Mouse (Mus musculus) T-helper 1 cell (primary cell): ENCODE results near the gene Mrps11.

Source experiments
- in situ Hi-C: fragments of 300-600 bp; cut with MboI, MseI; formaldehyde crosslinking; loops from one replicate; pipeline ENCODE4 v1.15.1; 2025; ENCODE audit warnings: high pct_unique_total_duplicates

The Mrps11 gene

DNA sequence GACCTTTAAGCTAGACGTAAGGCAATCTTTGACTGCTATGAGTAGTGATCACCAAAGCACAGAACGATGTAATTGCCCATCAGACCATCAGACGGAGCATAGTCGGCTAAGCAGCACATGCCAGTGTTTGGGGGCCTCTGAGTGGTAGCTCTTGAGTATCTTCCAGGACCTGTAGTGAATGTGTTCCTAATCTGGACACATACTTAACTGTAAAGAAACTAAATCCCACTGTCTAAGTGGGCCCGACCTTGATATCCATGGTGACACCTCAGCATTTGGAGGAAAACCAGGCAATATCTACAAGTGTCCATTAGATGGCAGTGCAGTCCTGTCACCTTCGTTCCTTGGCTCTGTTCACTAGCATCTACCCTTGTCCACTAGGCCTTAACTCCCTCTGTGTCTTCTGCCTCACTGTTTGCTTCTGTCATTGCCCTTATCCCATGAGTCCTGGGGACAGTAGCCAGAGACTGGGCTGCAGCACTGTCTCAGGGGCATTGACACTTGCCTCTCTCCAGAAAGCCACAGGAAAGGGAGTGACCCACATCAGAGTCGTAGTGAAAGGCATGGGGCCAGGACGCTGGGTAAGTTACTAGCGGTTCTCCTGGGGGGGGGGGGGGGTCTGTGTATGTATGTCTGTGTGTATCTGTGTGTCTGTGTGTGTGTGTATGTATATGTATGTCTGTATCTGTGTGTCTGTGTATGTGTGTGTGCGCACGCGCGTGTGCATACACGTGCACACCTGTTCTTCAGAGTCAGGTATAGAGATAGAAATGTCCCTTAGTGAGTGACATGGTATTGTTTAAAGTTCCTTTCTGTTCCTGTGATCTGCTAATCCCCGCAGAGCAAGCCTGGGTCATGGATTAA, 8.7 kb downstream of the Mrps11 start:
- in situ Hi-C loops: loop anchor here (5.0 kb wide), 1 partner anchor 101 kb away; no protein-coding TSS in a partner anchor

DNA sequence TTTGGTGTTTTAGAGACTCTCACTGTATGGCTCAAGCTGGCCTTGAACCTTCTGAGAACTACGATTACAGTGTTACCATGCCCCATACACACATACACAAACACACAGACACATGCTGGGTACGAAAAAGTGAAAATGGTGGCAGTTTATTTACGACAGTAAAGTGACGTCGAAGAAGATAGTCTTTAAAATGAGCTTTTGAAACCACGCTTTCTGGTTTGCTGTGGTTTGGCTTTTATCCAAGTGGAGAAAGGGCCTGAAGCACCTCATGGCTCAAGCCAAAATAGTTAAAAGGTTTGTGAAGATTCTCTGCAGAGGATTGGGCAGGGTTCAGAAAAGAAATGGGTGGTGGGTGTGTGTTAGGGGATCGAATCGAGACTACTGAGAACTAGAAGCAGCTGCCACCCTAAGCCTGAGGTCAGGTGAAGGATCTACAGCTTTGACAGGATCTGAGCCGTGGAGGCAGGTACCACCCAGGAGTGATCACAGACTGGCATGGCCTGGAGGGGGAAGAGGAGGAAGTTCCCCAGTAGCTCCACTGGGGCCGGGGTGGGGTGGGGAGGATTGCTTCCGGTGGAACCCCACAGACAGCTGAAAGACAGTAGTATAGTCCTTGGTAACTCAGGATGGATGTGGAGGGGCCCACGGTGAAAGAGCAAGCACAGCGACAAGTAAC, 11.1 kb downstream of the Mrps11 start:
- in situ Hi-C loops: loop anchor here (5.0 kb wide), 1 partner anchor 98 kb away; no protein-coding TSS in a partner anchor

GRCm38 (mm10) chr7:78794571-78795092, 11.7 kb downstream of the Mrps11 start:
- in situ Hi-C loops: loop anchor here (5.0 kb wide), 1 partner anchor 98 kb away; no protein-coding TSS in a partner anchor

- in situ Hi-C loops: no loop called here
These were observed 13.7 kb downstream of the Mrps11 start for GRCm38 (mm10) chr7:78796624-78797023.

- in situ Hi-C loops: no loop called here
These were observed 15.0 kb downstream of the Mrps11 start for GRCm38 (mm10) chr7:78797843-78798455.

DNA sequence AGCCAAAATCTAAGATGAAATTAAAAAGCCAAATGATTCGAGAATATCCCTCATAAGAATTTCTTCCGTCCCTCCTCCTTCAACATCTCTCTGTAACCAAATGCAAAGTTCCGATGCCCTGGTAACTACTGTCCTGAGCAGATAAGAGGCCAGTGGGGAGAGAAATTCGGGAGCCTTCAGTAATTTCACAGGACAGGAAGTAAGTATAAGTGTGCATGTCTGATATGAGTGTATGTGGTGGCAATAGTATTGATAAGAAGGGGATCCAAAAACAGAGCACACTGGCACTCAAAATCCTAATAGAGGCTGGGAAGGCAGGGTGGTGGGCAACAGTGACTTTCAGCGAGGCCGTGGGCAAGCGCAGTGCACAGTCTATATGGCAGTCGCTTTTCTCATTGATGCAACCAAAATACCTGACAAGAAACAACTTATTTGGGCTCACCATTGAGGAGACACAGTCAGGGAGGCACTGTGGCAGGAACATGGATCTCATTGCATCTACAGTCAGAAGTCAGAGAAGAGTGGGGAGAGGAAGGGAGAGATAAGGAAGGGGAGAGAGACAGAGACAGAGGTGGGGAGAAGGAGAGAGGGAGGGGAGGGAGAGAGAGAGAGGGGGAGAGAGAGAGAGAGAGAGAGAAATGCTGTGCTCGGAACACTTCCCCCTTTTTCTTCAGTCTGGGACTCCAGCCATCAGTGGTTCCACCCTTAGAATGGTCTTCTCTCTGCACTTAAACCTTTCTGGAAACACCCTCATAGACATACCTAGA, 17.0 kb downstream of the Mrps11 start:
- in situ Hi-C loops: no loop called here

DNA sequence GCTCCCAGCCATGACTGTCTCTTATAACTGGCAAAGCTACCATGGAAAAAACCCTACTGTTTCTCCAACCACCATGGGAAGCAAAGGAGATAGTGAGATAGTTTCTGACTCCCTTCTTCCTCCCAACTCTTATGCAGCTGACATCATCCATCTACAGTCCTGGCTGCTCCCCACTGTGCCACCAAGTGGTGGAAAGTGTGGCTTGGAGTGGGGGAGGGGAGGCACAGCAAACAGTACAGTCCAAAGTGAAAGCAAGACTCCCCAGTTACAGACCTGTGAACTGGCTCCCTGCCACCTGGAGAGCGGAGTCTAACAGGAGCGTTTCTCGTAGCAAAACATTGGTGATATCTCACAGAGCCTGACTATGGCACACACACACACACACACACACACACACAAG, 20.9 kb downstream of the Mrps11 start:
- in situ Hi-C loops: no loop called here

DNA sequence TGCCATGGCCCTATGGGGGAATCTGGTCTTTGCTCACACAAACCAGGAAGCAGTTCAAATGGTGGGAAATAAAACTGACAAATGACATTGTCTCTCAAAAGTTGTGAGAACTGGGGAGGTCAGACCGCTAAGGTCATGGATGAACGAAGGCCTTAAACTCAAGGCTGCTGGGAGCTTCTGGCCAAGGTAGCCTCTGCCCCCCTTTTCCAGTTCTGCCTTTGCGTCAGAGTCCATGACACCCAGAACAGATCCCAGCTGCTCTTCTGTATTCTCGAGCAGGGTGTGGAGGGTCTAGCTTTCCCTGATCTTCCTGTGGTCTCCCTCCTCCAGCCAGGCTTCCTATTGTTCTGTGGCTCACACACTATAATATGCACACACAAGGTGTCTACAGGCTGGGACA, 24.3 kb downstream of the Mrps11 start:
- in situ Hi-C loops: loop anchor here (5.0 kb wide), 1 partner anchor 275 kb away; no protein-coding TSS in a partner anchor

GRCm38 (mm10) chr7:78813791-78814190, 30.9 kb downstream of the Mrps11 start:
- in situ Hi-C loops: no loop called here

- in situ Hi-C loops: no loop called here
These were observed 31.8 kb downstream of the Mrps11 start for GRCm38 (mm10) chr7:78814766-78815165.

DNA sequence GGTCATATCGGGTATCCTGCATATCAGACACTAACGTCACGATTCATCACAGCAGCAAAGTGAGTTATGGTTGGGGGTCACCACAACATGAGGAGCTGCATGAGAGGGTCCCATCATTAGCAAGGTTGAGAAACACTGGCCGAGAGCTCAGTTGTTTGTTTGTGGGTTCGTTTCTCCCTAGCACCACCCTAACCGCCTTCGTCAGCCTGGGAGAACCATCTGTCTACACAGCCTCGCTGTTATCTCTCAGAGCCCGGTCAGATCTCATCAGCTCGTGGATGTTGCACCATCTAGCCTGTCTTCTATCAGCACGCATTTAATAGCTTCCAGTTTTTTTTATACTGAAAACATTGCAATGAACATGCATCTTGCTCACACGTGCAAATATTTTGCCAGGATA, 35.4 kb downstream of the Mrps11 start:
- in situ Hi-C loops: no loop called here

DNA sequence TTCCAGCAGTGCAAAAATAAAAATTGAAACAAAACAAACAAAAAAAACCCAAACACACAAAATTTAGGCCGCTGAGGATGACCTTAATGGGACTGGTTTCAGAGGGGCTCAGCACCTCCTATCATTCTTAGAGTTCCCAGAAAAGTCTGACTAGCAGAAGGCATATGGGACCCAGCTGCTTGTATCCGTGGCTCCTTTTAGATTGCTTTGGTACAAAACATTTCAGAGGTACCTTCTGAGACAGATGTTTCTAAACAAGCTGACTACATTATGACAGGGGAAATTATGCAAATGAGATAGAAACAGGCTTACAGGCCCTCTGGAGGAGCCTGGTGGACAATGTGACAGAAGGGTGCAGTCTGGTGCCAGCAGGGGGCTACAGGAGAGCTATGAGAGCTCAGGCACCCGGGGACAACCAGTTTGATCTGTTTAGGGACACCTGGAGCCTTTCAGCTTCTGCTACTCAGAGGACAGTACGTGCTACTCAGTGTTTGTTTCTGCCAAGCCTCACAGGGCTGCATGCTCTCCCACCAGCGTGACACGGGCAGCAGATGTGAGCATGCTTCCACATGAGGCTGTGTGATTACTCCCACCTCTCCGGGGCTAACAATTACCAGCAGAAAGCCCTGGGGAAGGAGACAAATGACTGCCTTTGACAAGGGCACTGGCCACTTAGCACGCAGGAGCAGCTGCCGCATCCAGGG, 43.9 kb downstream of the Mrps11 start:
- in situ Hi-C loops: loop anchor here (25.0 kb wide), 1 partner anchor 1690 kb away; no protein-coding TSS in a partner anchor

DNA sequence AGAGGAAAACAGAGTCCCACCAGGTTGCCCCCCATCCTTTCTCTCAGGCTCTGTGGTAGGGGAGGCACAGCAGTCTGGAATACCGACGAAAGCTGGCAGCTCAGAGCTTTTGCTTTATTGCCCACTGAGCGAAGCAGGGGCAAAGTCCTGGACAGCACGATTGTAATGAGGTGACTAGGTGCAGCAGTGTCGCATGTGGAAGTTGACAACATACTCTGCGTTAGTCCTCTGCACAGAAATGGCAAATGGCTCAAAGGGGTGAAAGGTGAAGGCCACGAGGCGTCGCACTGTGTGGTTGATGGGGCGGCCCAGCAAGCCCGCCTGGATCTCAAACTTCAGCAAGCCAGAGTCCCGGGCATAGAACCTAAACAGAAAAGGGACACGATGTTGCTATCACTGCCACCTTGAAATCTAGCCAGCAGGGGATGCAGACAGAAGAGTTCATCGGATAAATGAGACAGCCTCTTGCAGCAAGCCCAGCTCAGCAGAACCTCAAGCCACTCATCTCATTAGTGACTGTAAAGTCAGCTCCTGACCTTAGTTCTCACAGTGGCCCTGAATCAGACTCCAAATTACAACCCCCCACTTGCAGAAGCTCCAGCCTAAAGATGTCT, 44.9 kb downstream of the Mrps11 start:
- in situ Hi-C loops: loop anchor here (25.0 kb wide), 1 partner anchor 1691 kb away; no protein-coding TSS in a partner anchor

GRCm38 (mm10) chr7:78835656-78836055, 52.7 kb downstream of the Mrps11 start:
- in situ Hi-C loops: loop anchor here (25.0 kb wide), 1 partner anchor 1698 kb away; no protein-coding TSS in a partner anchor

DNA sequence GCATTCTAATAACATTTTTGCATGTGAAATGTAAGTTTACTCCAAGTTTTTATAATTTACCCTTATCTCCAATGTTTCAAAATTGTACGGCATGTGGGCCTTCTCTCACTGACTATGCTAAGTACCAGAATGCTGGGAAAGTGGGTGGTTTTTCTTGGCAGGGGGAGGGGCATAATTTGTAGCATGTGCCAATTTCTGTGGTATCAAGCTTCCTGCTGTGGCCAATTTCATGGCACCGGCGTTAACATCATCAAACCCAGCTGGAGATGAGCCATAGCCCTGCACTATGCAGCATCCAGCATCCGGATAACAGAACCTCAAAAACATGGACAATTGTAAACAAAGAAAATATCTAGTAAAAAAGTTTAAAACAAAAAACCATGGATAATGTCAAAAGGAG, 54.3 kb downstream of the Mrps11 start:
- in situ Hi-C loops: loop anchor here (25.0 kb wide), 1 partner anchor 1700 kb away; no protein-coding TSS in a partner anchor

DNA sequence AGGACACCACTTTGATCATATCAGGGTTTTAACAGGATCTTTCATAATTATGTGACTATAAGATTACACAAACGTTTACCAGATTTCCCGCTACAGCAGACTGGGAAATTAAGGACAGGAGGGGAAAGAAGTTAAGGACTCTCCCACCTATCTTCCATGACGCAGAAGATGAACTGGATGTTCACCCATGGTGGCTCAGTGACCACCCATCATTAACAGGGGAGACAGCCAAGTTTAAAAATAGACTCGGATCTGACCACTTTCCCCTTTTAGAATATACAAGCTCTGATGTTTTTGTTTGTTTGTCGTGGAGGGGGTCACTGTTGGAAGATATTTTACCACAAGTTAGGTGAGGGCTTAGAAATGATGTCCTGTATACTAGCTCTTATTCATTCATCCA, 58.7 kb downstream of the Mrps11 start:
- in situ Hi-C loops: loop anchor here (5.0 to 25.0 kb wide), 2 partner anchors 41 to 1704 kb away; no protein-coding TSS in a partner anchor
